Mouse (Mus musculus): ENCODE results near the gene Ppp1r37. TPM values are rescaled to one million over a fixed set of nuclear protein-coding genes. Genes with fewer than 3 reads are reported as not detected.

Ppp1r37 gene
- polyA plus RNA-seq, 1 experiment: 115 TPM

GRCm38 (mm10) chr7:19552443-19552842, 10.4 kb downstream of the Ppp1r37 start:
- H3K4me3 ChIP-seq (ENCODE audit: low read depth, low read length): no peak overlapping the region
- H3K27me3 ChIP-seq (ENCODE audit: control insufficient read depth, insufficient read depth, low read length): no peaks in the 10 kb centered on the region
- peak overlapping the region; percentile 5; the same call in 1 of the 2 replicates for H3K27ac ChIP-seq (ENCODE audit: insufficient read depth, low read depth, low read length)
- H3K36me3 ChIP-seq (ENCODE audit: control insufficient read depth, insufficient read depth, low read length): peaks cover 2% of the 10 kb centered on the region; the same call in 1 of the 2 replicates
- TF ChIP-seq POLR2A (IDR thresholded peaks at IDR 0.05; ENCODE audit: low read depth, low read length) (no peak), CTCF (IDR thresholded peaks at IDR 0.05; ENCODE audit: extremely low read depth, insufficient read length, insufficient replicate concordance, low read depth, low read length) (no peak)
- 28% methylated on average over 2 of the region's 2 CpGs for WGBS
- peaks cover 27% of the 10 kb centered on the region for H3K4me1 ChIP-seq (ENCODE audit: control insufficient read depth, insufficient read depth, insufficient read length, low read length)

- peaks cover 2% of the 10 kb centered on the region; the same call in 1 of the 2 replicates for H3K36me3 ChIP-seq (ENCODE audit: control insufficient read depth, insufficient read depth, low read length)
- WGBS: 34% methylated on average over 5 of the region's 5 CpGs
- H3K27me3 ChIP-seq (ENCODE audit: control insufficient read depth, insufficient read depth, low read length): no peaks in the 10 kb centered on the region
- H3K4me3 ChIP-seq (ENCODE audit: low read depth, low read length): no peak overlapping the region
- H3K4me1 ChIP-seq (ENCODE audit: control insufficient read depth, insufficient read depth, insufficient read length, low read length): peaks cover 23% of the 10 kb centered on the region
- H3K27ac ChIP-seq (ENCODE audit: insufficient read depth, low read depth, low read length): peak overlapping the region; percentile 5; the same call in 1 of the 2 replicates
- TF ChIP-seq CTCF (IDR thresholded peaks at IDR 0.05; ENCODE audit: extremely low read depth, insufficient read length, insufficient replicate concordance, low read depth, low read length): no peak
- no peak for TF ChIP-seq POLR2A (IDR thresholded peaks at IDR 0.05; ENCODE audit: low read depth, low read length)
These were observed 11.2 kb downstream of the Ppp1r37 start for GRCm38 (mm10) chr7:19551634-19552033.

GRCm38 (mm10) chr7:19549394-19549793, 13.5 kb downstream of the Ppp1r37 start:
- WGBS: 61% methylated on average over 10 of the region's 10 CpGs
- peaks cover 22% of the 10 kb centered on the region; the same call in 1 of the 2 replicates for H3K4me1 ChIP-seq (ENCODE audit: control insufficient read depth, insufficient read depth, insufficient read length, low read length)
- H3K27ac ChIP-seq (ENCODE audit: insufficient read depth, low read depth, low read length): no peak overlapping the region
- TF ChIP-seq CTCF (IDR thresholded peaks at IDR 0.05; ENCODE audit: extremely low read depth, insufficient read length, insufficient replicate concordance, low read depth, low read length) (no peak), POLR2A (IDR thresholded peaks at IDR 0.05; ENCODE audit: low read depth, low read length) (no peak)
- H3K27me3 ChIP-seq (ENCODE audit: control insufficient read depth, insufficient read depth, low read length): no peaks in the 10 kb centered on the region
- H3K4me3 ChIP-seq (ENCODE audit: low read depth, low read length): no peak overlapping the region
- no peaks in the 10 kb centered on the region for H3K36me3 ChIP-seq (ENCODE audit: control insufficient read depth, insufficient read depth, low read length)

GRCm38 (mm10) chr7:19547344-19547969, 15.4 kb downstream of the Ppp1r37 start:
- Histone ChIP-seq H3K36me3 (ENCODE audit: control insufficient read depth, insufficient read depth, low read length) (no peaks in the 10 kb centered on the region), H3K4me1 (ENCODE audit: control insufficient read depth, insufficient read depth, insufficient read length, low read length) (peaks cover 19% of the 10 kb centered on the region; the same call in 1 of the 2 replicates), H3K27ac (ENCODE audit: insufficient read depth, low read depth, low read length) (no peak overlapping the region), H3K27me3 (ENCODE audit: control insufficient read depth, insufficient read depth, low read length) (no peaks in the 10 kb centered on the region), H3K4me3 (ENCODE audit: low read depth, low read length) (no peak overlapping the region)
- TF ChIP-seq CTCF (IDR thresholded peaks at IDR 0.05; ENCODE audit: extremely low read depth, insufficient read length, insufficient replicate concordance, low read depth, low read length): no peak
- no peak for TF ChIP-seq POLR2A (IDR thresholded peaks at IDR 0.05; ENCODE audit: low read depth, low read length)
- 42% methylated on average over 2 of the region's 2 CpGs for WGBS

- H3K36me3 ChIP-seq (ENCODE audit: control insufficient read depth, insufficient read depth, low read length): no peaks in the 10 kb centered on the region
- WGBS: 17% methylated on average over 3 of the region's 3 CpGs
- peaks cover 12% of the 10 kb centered on the region; the same call in 1 of the 2 replicates for H3K4me1 ChIP-seq (ENCODE audit: control insufficient read depth, insufficient read depth, insufficient read length, low read length)
- no peak for TF ChIP-seq CTCF (IDR thresholded peaks at IDR 0.05; ENCODE audit: extremely low read depth, insufficient read length, insufficient replicate concordance, low read depth, low read length)
- TF ChIP-seq POLR2A (IDR thresholded peaks at IDR 0.05; ENCODE audit: low read depth, low read length): no peak
- H3K4me3 ChIP-seq (ENCODE audit: low read depth, low read length): no peak overlapping the region
- H3K27ac ChIP-seq (ENCODE audit: insufficient read depth, low read depth, low read length): no peak overlapping the region
- no peaks in the 10 kb centered on the region for H3K27me3 ChIP-seq (ENCODE audit: control insufficient read depth, insufficient read depth, low read length)
These were observed 16.9 kb downstream of the Ppp1r37 start for GRCm38 (mm10) chr7:19546007-19546406.

- no peak for TF ChIP-seq POLR2A (IDR thresholded peaks at IDR 0.05; ENCODE audit: low read depth, low read length)
- peak; percentile 45; the same call in 1 of the 2 replicates for TF ChIP-seq CTCF (IDR thresholded peaks at IDR 0.05; ENCODE audit: extremely low read depth, insufficient read length, insufficient replicate concordance, low read depth, low read length)
- Histone ChIP-seq H3K4me1 (ENCODE audit: control insufficient read depth, insufficient read depth, insufficient read length, low read length) (peaks cover 12% of the 10 kb centered on the region; the same call in 1 of the 2 replicates), H3K4me3 (ENCODE audit: low read depth, low read length) (no peak overlapping the region), H3K27me3 (ENCODE audit: control insufficient read depth, insufficient read depth, low read length) (no peaks in the 10 kb centered on the region), H3K27ac (ENCODE audit: insufficient read depth, low read depth, low read length) (no peak overlapping the region), H3K36me3 (ENCODE audit: control insufficient read depth, insufficient read depth, low read length) (no peaks in the 10 kb centered on the region)
- 25% methylated on average over 6 of the region's 6 CpGs for WGBS
These were observed 19.3 kb downstream of the Ppp1r37 start for GRCm38 (mm10) chr7:19543584-19543983.

GRCm38 (mm10) chr7:19542155-19542691, 20.7 kb downstream of the Ppp1r37 start:
- no peaks in the 10 kb centered on the region for H3K27me3 ChIP-seq (ENCODE audit: control insufficient read depth, insufficient read depth, low read length)
- no peak overlapping the region for H3K4me3 ChIP-seq (ENCODE audit: low read depth, low read length)
- TF ChIP-seq POLR2A (IDR thresholded peaks at IDR 0.05; ENCODE audit: low read depth, low read length): no peak
- H3K36me3 ChIP-seq (ENCODE audit: control insufficient read depth, insufficient read depth, low read length): no peaks in the 10 kb centered on the region
- WGBS: 55% methylated on average over 8 of the region's 8 CpGs
- H3K27ac ChIP-seq (ENCODE audit: insufficient read depth, low read depth, low read length): no peak overlapping the region
- H3K4me1 ChIP-seq (ENCODE audit: control insufficient read depth, insufficient read depth, insufficient read length, low read length): peaks cover 6% of the 10 kb centered on the region; the same call in 1 of the 2 replicates

All from small intestine, adult 2 months (tissue).